Mouse (Mus musculus): Measurements from ENCODE around the gene Kif24. TPM values are rescaled to one million over a fixed set of nuclear protein-coding genes. Genes with fewer than 3 reads are reported as not detected.

Gene Kif24
- total RNA-seq, 2 experiments from 2014 or later, result 2.0 to 2.3 TPM

GRCm38 (mm10) chr4:41352758-41353157 is 111.9 kb downstream of the Kif24 start:
- no peak for DNase-seq (ENCODE audit: low spot score in 2 of 2)

GRCm38 (mm10) chr4:41349199-41349591 is 115.5 kb downstream of the Kif24 start:
- no peak for DNase-seq (ENCODE audit: low spot score in 2 of 2)

- DNase-seq (ENCODE audit: low spot score in 2 of 2), result peak; percentile 91 to 92
Measured at GRCm38 (mm10) chr4:41348584-41349198, 116.0 kb downstream of the Kif24 start, which contains the start of gene Ubap1. Gene Ubap1, plus strand, starts transcription at chr4:41348996.

GRCm38 (mm10) chr4:41347839-41348238 is 116.8 kb downstream of the Kif24 start:
- no peak for DNase-seq (ENCODE audit: low spot score in 2 of 2)

- peak in 1 of 2 experiments; percentile 5 for DNase-seq (ENCODE audit: low spot score in 2 of 2)
Measured at GRCm38 (mm10) chr4:41346011-41346410, 118.7 kb downstream of the Kif24 start.

GRCm38 (mm10) chr4:41340912-41341550 is 123.7 kb downstream of the Kif24 start:
- no peak for DNase-seq (ENCODE audit: low spot score in 2 of 2)

Other genes starting within 250 kb of the Kif24 start
- 10 to 100 TPM; 46.7 to 57.3 TPM for gene Ubap2, start 189.7 kb downstream of the Kif24 start, total RNA-seq (2021)
- 10 to 100 TPM; 51.4 to 53.2 TPM for gene Dcaf12, start 150.0 kb downstream of the Kif24 start, total RNA-seq (2021)
- gene Ubap1, start 115.9 kb downstream of the Kif24 start, total RNA-seq (2021), result 10 to 100 TPM; 43.1 to 54.6 TPM
- 10 to 100 TPM; 33.9 to 36.0 TPM for gene Nudt2, start 264 bp upstream of the Kif24 start, total RNA-seq (2021)
- 10 to 100 TPM; 44.8 TPM for gene AI464131, start 38.2 kb upstream of the Kif24 start, total RNA-seq (2021)
- gene 1110017D15Rik, start 52.4 kb upstream of the Kif24 start, total RNA-seq (2021), result 10 to 100 TPM in 1 of 2 experiments, 1 to 10 TPM in 1; 8.0 to 10.0 TPM
- gene Fam219a, start 104.7 kb upstream of the Kif24 start, total RNA-seq (2021), result 100 to 1,000 TPM; 168 to 186 TPM
- gene Dnaic1, start 104.9 kb upstream of the Kif24 start, total RNA-seq (2021), result 1 to 10 TPM; 5.4 to 8.3 TPM
- 10 to 100 TPM; 63.4 to 66.5 TPM for gene Enho, start 175.4 kb upstream of the Kif24 start, total RNA-seq (2021)
- gene Cntfr, start 232.2 kb upstream of the Kif24 start, total RNA-seq (2021), result 10 to 100 TPM; 64.7 to 65.0 TPM
- gene Il11ra1, start 235.1 kb upstream of the Kif24 start, total RNA-seq (2021), result 10 to 100 TPM; 23.2 to 24.5 TPM
- 10 to 100 TPM; 27.7 to 34.4 TPM for gene Rpp25l, start 248.6 kb upstream of the Kif24 start, total RNA-seq (2021)

Data from layer of hippocampus, postnatal 10 days (tissue).